Mouse (Mus musculus): ENCODE results near the gene Ramp1. TPM values are rescaled to one million over a fixed set of nuclear protein-coding genes. Genes with fewer than 3 reads are reported as not detected.

Ramp1 gene
- polyA plus RNA-seq, 1 experiment from 2014 or later: 0.81 TPM

GRCm38 (mm10) chr1:91205651-91206050, 26.0 kb downstream of the Ramp1 start:
- Histone ChIP-seq H3K4me1 (replicated peaks) (0 out of 2 replicates have a peak, but pooled peaks cover 7% of the 10 kb centered on the region), H3K4me3 (no peak overlapping the region), H3K36me3 (no peaks in the 10 kb centered on the region), H3K27ac (no peak overlapping the region), H3K27me3 (ENCODE audit: insufficient read depth, poor library complexity, severe bottlenecking) (no peaks in the 10 kb centered on the region), H3K9me3 (no peaks in the 10 kb centered on the region)
- WGBS: 82% methylated on average over 6 of the region's 6 CpGs
- DNase-seq (ENCODE audit: low spot score): no peak

GRCm38 (mm10) chr1:91206336-91206735, 26.7 kb downstream of the Ramp1 start:
- H3K27ac ChIP-seq: no peak overlapping the region
- no peaks in the 10 kb centered on the region for H3K36me3 ChIP-seq
- no peak for DNase-seq (ENCODE audit: low spot score)
- no peaks in the 10 kb centered on the region for H3K9me3 ChIP-seq
- H3K4me1 ChIP-seq (replicated peaks): peaks cover 9% of the 10 kb centered on the region; the same call in 1 of the 2 replicates
- no peaks in the 10 kb centered on the region for H3K27me3 ChIP-seq (ENCODE audit: insufficient read depth, poor library complexity, severe bottlenecking)
- WGBS: 81% methylated on average over 8 of the region's 8 CpGs
- H3K4me3 ChIP-seq: no peak overlapping the region

- Histone ChIP-seq H3K9me3 (no peaks in the 10 kb centered on the region), H3K36me3 (no peaks in the 10 kb centered on the region), H3K27me3 (ENCODE audit: insufficient read depth, poor library complexity, severe bottlenecking) (no peaks in the 10 kb centered on the region), H3K27ac (no peak overlapping the region), H3K4me3 (no peak overlapping the region), H3K4me1 (replicated peaks) (peaks cover 8% of the 10 kb centered on the region; the same call in 1 of the 2 replicates)
- DNase-seq (ENCODE audit: low spot score): no peak
- WGBS: 91% methylated on average over 5 of the region's 5 CpGs
Observed at GRCm38 (mm10) chr1:91206873-91207272, 27.3 kb downstream of the Ramp1 start.

GRCm38 (mm10) chr1:91207334-91208074, 27.9 kb downstream of the Ramp1 start:
- no peak overlapping the region for H3K4me3 ChIP-seq
- H3K36me3 ChIP-seq: no peaks in the 10 kb centered on the region
- no peak for DNase-seq (ENCODE audit: low spot score)
- H3K27me3 ChIP-seq (ENCODE audit: insufficient read depth, poor library complexity, severe bottlenecking): no peaks in the 10 kb centered on the region
- no peak overlapping the region for H3K27ac ChIP-seq
- H3K9me3 ChIP-seq: no peaks in the 10 kb centered on the region
- 76% methylated on average over 3 of the region's 3 CpGs for WGBS
- H3K4me1 ChIP-seq (replicated peaks): peaks cover 8% of the 10 kb centered on the region; the same call in 1 of the 2 replicates

- H3K27me3 ChIP-seq (ENCODE audit: insufficient read depth, poor library complexity, severe bottlenecking): no peaks in the 10 kb centered on the region
- WGBS: 82% methylated on average over 6 of the region's 6 CpGs
- DNase-seq (ENCODE audit: low spot score): no peak
- H3K27ac ChIP-seq: no peak overlapping the region
- H3K4me3 ChIP-seq: no peak overlapping the region
- peaks cover 16% of the 10 kb centered on the region; the same call in 1 of the 2 replicates for H3K4me1 ChIP-seq (replicated peaks)
- no peaks in the 10 kb centered on the region for H3K36me3 ChIP-seq
- no peaks in the 10 kb centered on the region for H3K9me3 ChIP-seq
Observed at GRCm38 (mm10) chr1:91209343-91209742, 29.7 kb downstream of the Ramp1 start.

GRCm38 (mm10) chr1:91209785-91210184, 30.2 kb downstream of the Ramp1 start:
- Histone ChIP-seq H3K4me1 (replicated peaks) (peaks cover 16% of the 10 kb centered on the region; the same call in 1 of the 2 replicates), H3K9me3 (no peaks in the 10 kb centered on the region), H3K27me3 (ENCODE audit: insufficient read depth, poor library complexity, severe bottlenecking) (no peaks in the 10 kb centered on the region), H3K27ac (no peak overlapping the region), H3K36me3 (no peaks in the 10 kb centered on the region), H3K4me3 (no peak overlapping the region)
- 89% methylated on average over 6 of the region's 6 CpGs for WGBS
- DNase-seq (ENCODE audit: low spot score): no peak

GRCm38 (mm10) chr1:91211099-91211498, 31.5 kb downstream of the Ramp1 start:
- Histone ChIP-seq H3K27ac (no peak overlapping the region), H3K4me1 (replicated peaks) (peaks cover 12% of the 10 kb centered on the region; the same call in 1 of the 2 replicates), H3K36me3 (no peaks in the 10 kb centered on the region), H3K9me3 (no peaks in the 10 kb centered on the region), H3K4me3 (no peak overlapping the region), H3K27me3 (ENCODE audit: insufficient read depth, poor library complexity, severe bottlenecking) (no peaks in the 10 kb centered on the region)
- 79% methylated on average over 1 of the region's 1 CpGs for WGBS
- DNase-seq (ENCODE audit: low spot score): peak; percentile 51

- DNase-seq (ENCODE audit: low spot score): no peak
Observed at GRCm38 (mm10) chr1:91211591-91212008, 32.0 kb downstream of the Ramp1 start.

GRCm38 (mm10) chr1:91215264-91215663, 35.6 kb downstream of the Ramp1 start:
- 95% methylated on average over 1 of the region's 1 CpGs for WGBS
- no peak for DNase-seq (ENCODE audit: low spot score)

More at GRCm38 (mm10) chr1:91211591-91212008, 32.0 kb downstream of the Ramp1 start:
- no peaks in the 10 kb centered on the region for H3K9me3 ChIP-seq
- H3K4me1 ChIP-seq (replicated peaks): peaks cover 12% of the 10 kb centered on the region; the same call in 1 of the 2 replicates
- no peak overlapping the region for H3K4me3 ChIP-seq
- H3K27ac ChIP-seq: no peak overlapping the region
- no peaks in the 10 kb centered on the region for H3K27me3 ChIP-seq (ENCODE audit: insufficient read depth, poor library complexity, severe bottlenecking)
- WGBS: 85% methylated on average over 7 of the region's 7 CpGs
- no peaks in the 10 kb centered on the region for H3K36me3 ChIP-seq

GRCm38 (mm10) chr1:91215981-91216380, 36.4 kb downstream of the Ramp1 start:
- no peaks in the 10 kb centered on the region for H3K9me3 ChIP-seq
- DNase-seq (ENCODE audit: low spot score): no peak
- peaks cover 9% of the 10 kb centered on the region; the same call in 1 of the 2 replicates for H3K4me1 ChIP-seq (replicated peaks)
- H3K36me3 ChIP-seq: no peaks in the 10 kb centered on the region
- no peak overlapping the region for H3K27ac ChIP-seq
- 55% methylated on average over 1 of the region's 1 CpGs for WGBS
- H3K27me3 ChIP-seq (ENCODE audit: insufficient read depth, poor library complexity, severe bottlenecking): no peaks in the 10 kb centered on the region
- H3K4me3 ChIP-seq: no peak overlapping the region

More at GRCm38 (mm10) chr1:91215264-91215663, 35.6 kb downstream of the Ramp1 start:
- peaks cover 12% of the 10 kb centered on the region; the same call in 1 of the 2 replicates for H3K4me1 ChIP-seq (replicated peaks)
- H3K9me3 ChIP-seq: no peaks in the 10 kb centered on the region
- H3K4me3 ChIP-seq: no peak overlapping the region
- no peaks in the 10 kb centered on the region for H3K36me3 ChIP-seq
- H3K27ac ChIP-seq: no peak overlapping the region
- no peaks in the 10 kb centered on the region for H3K27me3 ChIP-seq (ENCODE audit: insufficient read depth, poor library complexity, severe bottlenecking)

- Histone ChIP-seq H3K4me1 (replicated peaks) (peaks cover 7% of the 10 kb centered on the region; the same call in 1 of the 2 replicates), H3K27ac (no peak overlapping the region), H3K27me3 (ENCODE audit: insufficient read depth, poor library complexity, severe bottlenecking) (no peaks in the 10 kb centered on the region), H3K36me3 (no peaks in the 10 kb centered on the region), H3K4me3 (no peak overlapping the region), H3K9me3 (no peaks in the 10 kb centered on the region)
- no peak for DNase-seq (ENCODE audit: low spot score)
- 58% methylated on average over 10 of the region's 10 CpGs for WGBS
Observed at GRCm38 (mm10) chr1:91216504-91217267, 37.1 kb downstream of the Ramp1 start.

GRCm38 (mm10) chr1:91219641-91220321, 40.2 kb downstream of the Ramp1 start:
- Histone ChIP-seq H3K27me3 (ENCODE audit: insufficient read depth, poor library complexity, severe bottlenecking) (no peaks in the 10 kb centered on the region), H3K36me3 (no peaks in the 10 kb centered on the region), H3K4me1 (replicated peaks) (no peaks in the 10 kb centered on the region), H3K27ac (no peak overlapping the region), H3K4me3 (no peak overlapping the region), H3K9me3 (no peaks in the 10 kb centered on the region)
- no peak for DNase-seq (ENCODE audit: low spot score)
- 90% methylated on average over 7 of the region's 7 CpGs for WGBS

Data from hindbrain, embryonic 10.5 days (tissue).